Mouse (Mus musculus) small intestine, adult 2 months (tissue): ENCODE results near the gene Gm36028. TPM values are rescaled to one million over a fixed set of nuclear protein-coding genes. Genes with fewer than 3 reads are reported as not detected.
A peak's percentile ranks its signal among the peaks of the same experiment; 100 is the strongest.

Experiments
- H3K27ac ChIP-seq: fragments of 200-500 bp; 2 replicates; pipeline ENCODE4 v1.5.1; 2012; ENCODE audit warnings: low read depth, low read length, control low read depth, inconsistent platforms; ENCODE audit not compliant: insufficient read depth
- H3K27me3 ChIP-seq: fragments of 200-500 bp; 2 replicates; pipeline ENCODE4 v1.6.1; 2012; ENCODE audit warnings: mild to moderate bottlenecking, moderate library complexity, low read length, inconsistent platforms; ENCODE audit not compliant: control insufficient read depth, insufficient read depth
- H3K36me3 ChIP-seq: fragments of 200-500 bp; 2 replicates; pipeline ENCODE4 v1.6.1; 2012; ENCODE audit warnings: mild to moderate bottlenecking, low read length, control low read depth, inconsistent platforms; ENCODE audit not compliant: control insufficient read depth, insufficient read depth
- H3K4me1 ChIP-seq: fragments of 200-500 bp; 2 replicates; pipeline ENCODE4 v1.6.1; 2012; ENCODE audit warnings: low read length, inconsistent platforms, mixed read lengths; ENCODE audit not compliant: control insufficient read depth, insufficient read depth, insufficient read length
- H3K4me3 ChIP-seq: fragments of 200-500 bp; 2 replicates; pipeline ENCODE4 v1.5.1; 2012; ENCODE audit warnings: low read depth, mild to moderate bottlenecking, control low read depth, inconsistent platforms, low read length, moderate library complexity
- CTCF ChIP-seq: fragments of 200-500 bp; IDR thresholded peaks from 2 replicates; pipeline ENCODE4 v1.5.1; 2012; ENCODE audit warnings: low read depth, mild to moderate bottlenecking, control low read depth, inconsistent platforms, low read length, moderate library complexity, mixed read lengths; ENCODE audit not compliant: insufficient replicate concordance, insufficient read length; ENCODE audit errors: extremely low read depth
- POLR2A ChIP-seq: fragments of 200-500 bp; IDR thresholded peaks from 2 replicates; pipeline ENCODE4 v1.6.1; 2012; ENCODE audit warnings: low read depth, mild to moderate bottlenecking, control low read depth, inconsistent platforms, low read length, moderate library complexity
- WGBS: fragments of 180-500 bp; shearing (Covaris S2); methylation state at CpG from one replicate; pipeline ENCODE4 v1.1.7; 2018; 5-methylcytosine and 5-hydroxymethylcytosine counted together
- polyA plus RNA-seq: library from polyadenylated mRNA; depleted of rRNA; stranded (reverse); fragments of >200 nt; gene quantifications from 2 replicates; pipeline ENCODE4 v1.2.3, GENCODE M21; 2012

Gm36028 gene
- polyA plus RNA-seq, 1 experiment = not detected

DNA sequence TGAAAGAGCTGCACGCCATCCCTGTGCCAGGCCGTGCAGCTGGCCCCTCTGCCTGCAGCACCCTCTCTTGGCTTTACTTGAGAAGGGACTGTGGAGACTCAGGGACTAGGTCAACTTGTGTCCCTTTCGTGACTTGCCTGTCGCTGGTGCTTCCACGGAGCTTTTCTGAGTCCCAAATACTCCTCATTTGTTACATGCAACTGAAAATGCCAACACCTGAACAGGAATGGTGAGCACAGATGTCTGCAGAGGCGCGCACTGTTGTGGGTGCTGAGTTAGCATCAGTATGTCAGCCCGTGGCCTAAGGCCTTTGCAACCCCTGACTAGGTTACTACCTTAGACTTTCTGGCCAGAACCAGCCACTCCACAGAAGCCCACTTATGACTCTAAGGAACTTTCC lies 49.1 kb downstream of the Gm36028 start:
- H3K4me1 ChIP-seq = peaks cover 3% of the 10 kb centered on the region; the same call in 1 of the 2 replicates
- 0 out of 2 replicates have a peak, but pooled peaks cover 2% of the 10 kb centered on the region for H3K27me3 ChIP-seq
- H3K27ac ChIP-seq = no peak overlapping the region
- 83% methylated on average over 8 of the region's 8 CpGs for WGBS
- H3K4me3 ChIP-seq = no peak overlapping the region
- no peaks in the 10 kb centered on the region for H3K36me3 ChIP-seq
- TF ChIP-seq CTCF (no peak), POLR2A (no peak)

DNA sequence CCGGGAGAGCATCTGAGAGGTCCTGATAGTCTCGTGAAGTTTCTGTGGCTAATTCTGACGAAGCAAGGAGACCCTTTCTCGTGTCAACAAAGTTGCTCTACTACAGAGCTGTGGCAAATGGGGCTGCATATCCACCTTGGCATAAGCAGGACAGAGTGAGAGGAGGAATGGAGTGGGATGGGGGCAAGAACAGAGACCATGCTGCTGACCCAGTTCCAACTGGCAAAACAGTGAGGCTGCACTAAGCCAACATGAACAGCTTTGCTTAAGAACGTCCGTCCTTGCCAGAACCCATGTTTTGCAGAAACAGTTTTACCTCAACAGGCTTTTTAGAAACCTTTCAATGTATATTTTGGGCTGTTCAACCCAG lies 51.3 kb downstream of the Gm36028 start:
- H3K4me1 ChIP-seq = peaks cover 3% of the 10 kb centered on the region; the same call in 1 of the 2 replicates
- H3K27me3 ChIP-seq = 0 out of 2 replicates have a peak, but pooled peaks cover under 1% of the 10 kb centered on the region
- no peak for TF ChIP-seq POLR2A
- TF ChIP-seq CTCF = no peak
- peak overlapping the region; percentile 69 for H3K27ac ChIP-seq
- 74% methylated on average over 6 of the region's 6 CpGs for WGBS
- no peak overlapping the region for H3K4me3 ChIP-seq
- H3K36me3 ChIP-seq = no peaks in the 10 kb centered on the region

DNA sequence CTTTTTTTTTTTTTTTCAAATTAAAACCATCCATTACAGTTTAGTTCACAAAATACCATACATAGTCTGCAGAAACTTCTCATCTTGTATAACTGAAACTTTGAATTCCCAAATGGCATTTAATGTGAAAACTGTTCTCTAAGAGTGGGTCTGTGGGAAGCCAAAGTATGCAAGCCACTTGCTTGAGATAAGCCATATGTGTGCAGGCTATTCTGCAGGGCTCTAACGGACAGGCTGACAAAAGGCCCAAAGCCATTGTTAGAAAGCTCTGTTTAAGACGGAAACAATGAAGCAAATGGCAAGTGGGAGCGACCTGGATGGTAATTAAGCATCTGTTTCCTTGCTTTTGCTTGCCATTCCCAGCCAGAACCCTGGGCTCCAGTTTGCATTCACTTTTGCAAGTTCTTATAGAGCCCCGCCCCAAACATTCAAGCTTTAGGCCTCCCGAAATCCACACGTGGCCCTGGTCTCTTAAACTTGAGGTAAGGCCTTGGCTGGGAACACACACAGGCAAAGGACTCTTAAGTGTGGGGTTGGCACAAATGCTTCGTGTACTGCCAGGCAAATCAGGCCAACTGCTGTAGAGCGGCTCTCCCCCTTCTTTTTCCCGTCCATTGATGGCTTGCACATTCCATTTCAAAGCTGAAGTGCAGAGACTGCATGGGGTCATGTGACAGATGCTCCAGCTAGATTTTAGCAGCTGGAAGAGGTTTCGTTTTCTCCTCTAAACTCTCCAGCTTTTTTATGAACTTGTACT lies 51.9 kb downstream of the Gm36028 start:
- no peak overlapping the region for H3K4me3 ChIP-seq
- H3K27ac ChIP-seq = peak overlapping the region; percentile 69
- 76% methylated on average over 10 of the region's 10 CpGs for WGBS
- TF ChIP-seq POLR2A (no peak), CTCF (no peak)
- H3K4me1 ChIP-seq = peaks cover 3% of the 10 kb centered on the region; the same call in 1 of the 2 replicates
- no peaks in the 10 kb centered on the region for H3K36me3 ChIP-seq
- no peaks in the 10 kb centered on the region for H3K27me3 ChIP-seq

DNA sequence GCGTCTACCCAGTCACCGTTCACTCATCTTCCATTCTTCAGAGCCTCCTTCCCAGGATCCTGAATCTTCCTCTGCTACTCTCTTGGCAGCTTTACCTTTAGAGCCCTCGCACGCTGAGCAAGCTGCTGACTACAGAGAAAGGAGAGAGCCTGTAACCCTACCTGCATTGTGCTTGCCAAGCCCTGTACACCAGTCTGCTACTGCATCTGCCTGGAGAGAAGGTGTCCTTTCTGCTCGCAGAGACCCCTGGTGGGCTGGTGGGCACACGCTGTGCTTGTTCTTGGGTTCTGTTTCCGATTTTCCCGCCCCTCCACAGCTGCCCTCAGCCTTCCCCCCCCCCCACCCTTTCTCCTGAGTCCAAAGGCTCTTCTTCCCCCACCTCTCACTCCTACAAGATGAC lies 53.7 kb downstream of the Gm36028 start:
- TF ChIP-seq CTCF (no peak), POLR2A (no peak)

DNA sequence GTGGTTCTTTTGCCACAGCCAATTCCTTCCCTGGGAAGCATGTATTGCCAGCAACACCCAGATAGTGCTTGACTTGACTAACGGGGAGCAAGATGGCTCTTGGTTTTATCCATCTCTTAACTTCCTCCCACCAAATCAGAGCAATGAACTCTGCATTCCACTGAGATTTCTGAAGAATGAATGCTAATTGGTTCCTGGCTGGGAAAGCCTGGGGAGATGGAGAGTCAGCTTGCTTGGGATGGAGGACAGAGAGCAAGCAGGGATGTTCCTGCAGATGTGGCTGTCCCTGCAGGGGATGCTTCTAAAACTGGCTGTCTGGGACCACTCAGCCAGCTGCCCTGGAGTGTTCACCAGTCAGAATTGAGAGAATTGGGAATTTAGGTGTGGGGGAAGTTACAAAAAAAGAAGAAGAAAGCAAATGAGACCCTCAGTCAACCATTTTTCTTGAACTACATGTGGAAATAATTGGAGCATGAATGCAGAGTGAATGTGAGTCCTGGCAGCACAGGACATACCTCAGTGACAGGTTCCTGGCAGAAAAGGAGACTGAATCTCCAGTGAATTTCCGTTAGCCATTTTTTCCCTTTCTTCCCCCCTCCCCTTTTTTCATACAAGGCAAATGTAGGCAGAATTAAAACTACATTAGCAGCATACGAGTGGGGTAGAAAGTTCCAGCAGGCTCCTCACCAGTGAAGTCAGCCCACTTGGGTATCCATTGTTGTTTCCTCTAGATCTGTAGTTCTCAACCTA lies 55.0 kb downstream of the Gm36028 start:
- Histone ChIP-seq H3K27ac (no peak overlapping the region), H3K27me3 (no peaks in the 10 kb centered on the region), H3K4me1 (no peaks in the 10 kb centered on the region; the same call in 1 of the 2 replicates), H3K36me3 (no peaks in the 10 kb centered on the region), H3K4me3 (no peak overlapping the region)
- 85% methylated on average over 3 of the region's 3 CpGs for WGBS
- no peak for TF ChIP-seq CTCF

More for the DNA sequence above, 53.7 kb downstream of the Gm36028 start:
- H3K27me3 ChIP-seq = no peaks in the 10 kb centered on the region
- H3K27ac ChIP-seq = no peak overlapping the region
- WGBS = 87% methylated on average over 8 of the region's 8 CpGs
- H3K36me3 ChIP-seq = no peaks in the 10 kb centered on the region
- H3K4me1 ChIP-seq = no peaks in the 10 kb centered on the region
- no peak overlapping the region for H3K4me3 ChIP-seq

DNA sequence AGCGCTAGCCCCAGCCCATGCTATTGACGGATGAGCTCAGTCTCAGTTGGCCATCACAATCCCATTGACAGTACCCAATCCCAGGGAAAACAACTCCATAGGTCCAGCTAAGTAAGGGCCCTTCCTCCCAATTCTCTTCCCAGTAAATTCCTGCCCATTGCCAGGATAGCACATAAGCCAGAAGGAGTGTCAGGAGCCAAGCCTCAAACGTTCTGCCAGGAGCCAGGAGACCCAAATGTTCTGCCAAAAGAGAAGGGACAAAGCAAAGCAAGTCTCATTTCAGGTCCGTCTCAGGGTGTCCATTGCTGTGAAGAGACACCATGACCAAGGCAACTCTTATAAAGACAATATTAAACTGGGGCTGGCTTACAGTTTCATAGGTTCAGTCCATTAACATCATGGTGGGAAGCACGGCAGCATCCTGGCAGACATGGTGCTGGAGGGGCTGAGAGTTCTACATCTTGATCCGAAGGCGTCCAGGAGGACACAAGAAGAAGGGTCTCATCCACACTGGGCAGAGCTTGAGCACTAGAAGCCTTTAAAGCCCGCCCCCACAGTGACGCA lies 57.5 kb downstream of the Gm36028 start:
- H3K4me1 ChIP-seq = no peaks in the 10 kb centered on the region; the same call in 1 of the 2 replicates
- no peak for TF ChIP-seq CTCF
- no peak for TF ChIP-seq POLR2A
- no peaks in the 10 kb centered on the region for H3K36me3 ChIP-seq
- H3K27ac ChIP-seq = no peak overlapping the region
- WGBS = 90% methylated on average over 9 of the region's 9 CpGs
- H3K4me3 ChIP-seq = no peak overlapping the region
- H3K27me3 ChIP-seq = no peaks in the 10 kb centered on the region
